Mouse (Mus musculus): ENCODE data around the gene Insig1.

GRCm38 (mm10) chr5:28084743-28085142 is 13.6 kb downstream of the Insig1 start:
- TF ChIP-seq POLR2A (IDR thresholded peaks at IDR 0.05; ENCODE audit: borderline replicate concordance, insufficient read depth, low read length) (no peak), CTCF (IDR thresholded peaks at IDR 0.05; ENCODE audit: borderline replicate concordance, insufficient read depth, low read depth, low read length) (no peak)

Data from cerebellum, adult 2 months (tissue).